Mouse (Mus musculus) heart, adult 2 months (tissue): ENCODE measurements at regions not wholly inside any gene's neighbourhood (a gene's known extent, or its start where the extent isn't known, plus 50 kb on each side); places are given as distances from the start of the nearest gene placed in this dataset.

Experiments used
- DNase-seq, 2 experiments: peaks; one replicate each; pipeline ENCODE4 v3.0.0; 2021
- H3K27ac ChIP-seq: fragments of 200-600 bp; 2 replicates; pipeline ENCODE4 v1.8.1; 2022
- H3K27me3 ChIP-seq: fragments of 200-500 bp; 2 replicates; pipeline ENCODE4 v1.6.1; 2012; ENCODE audit warnings: mild to moderate bottlenecking, low read length, inconsistent platforms, mixed read lengths; ENCODE audit not compliant: control insufficient read depth, insufficient read depth
- H3K36me3 ChIP-seq: fragments of 200-500 bp; 2 replicates; pipeline ENCODE4 v1.6.1; 2012; ENCODE audit warnings: low read length, inconsistent platforms; ENCODE audit not compliant: control insufficient read depth, insufficient read depth
- H3K4me1 ChIP-seq: fragments of 200-500 bp; 2 replicates; pipeline ENCODE4 v1.6.1; 2011; ENCODE audit warnings: low read length; ENCODE audit not compliant: control insufficient read depth, insufficient read depth
- H3K4me3 ChIP-seq: fragments of 200-600 bp; 2 replicates; pipeline ENCODE4 v1.8.1; 2022
- H3K79me2 ChIP-seq: fragments of 200-500 bp; replicated peaks from 2 replicates; pipeline ENCODE4 v1.6.1; 2012; ENCODE audit warnings: mild to moderate bottlenecking, inconsistent platforms, low read length, moderate library complexity, mixed read lengths; ENCODE audit not compliant: control insufficient read depth, insufficient read depth
- H3K9ac ChIP-seq: fragments of 200-500 bp; 2 replicates; pipeline ENCODE4 v1.6.1; 2012; ENCODE audit warnings: low read depth, mild to moderate bottlenecking, control low read depth, inconsistent platforms, low read length, mixed read lengths
- CTCF ChIP-seq: fragments of 200-600 bp; IDR thresholded peaks from 2 replicates; pipeline ENCODE4 v1.8.1; 2022; ENCODE audit warnings: antibody characterized with exemption, mild to moderate bottlenecking, moderate library complexity
- EP300 ChIP-seq: fragments of 200-500 bp; IDR thresholded peaks from 2 replicates; pipeline ENCODE4 v1.6.1; 2011; ENCODE audit warnings: low read depth, low read length, control low read depth; ENCODE audit not compliant: insufficient read depth
- POLR2A ChIP-seq: fragments of 200-500 bp; IDR thresholded peaks from 2 replicates; pipeline ENCODE4 v1.6.1; 2011; ENCODE audit warnings: mild to moderate bottlenecking, low read depth, low read length, control low read depth; ENCODE audit not compliant: insufficient read depth
- WGBS: fragments of 180-500 bp; shearing (Covaris S2); methylation state at CpG from one replicate; pipeline ENCODE4 v1.1.7; 2018; 5-methylcytosine and 5-hydroxymethylcytosine counted together
- intact Hi-C: fragments of 180-260 bp; cut with DNase I; formaldehyde crosslinking; loops from one replicate; pipeline ENCODE4 v1.15.1; 2025

DNA sequence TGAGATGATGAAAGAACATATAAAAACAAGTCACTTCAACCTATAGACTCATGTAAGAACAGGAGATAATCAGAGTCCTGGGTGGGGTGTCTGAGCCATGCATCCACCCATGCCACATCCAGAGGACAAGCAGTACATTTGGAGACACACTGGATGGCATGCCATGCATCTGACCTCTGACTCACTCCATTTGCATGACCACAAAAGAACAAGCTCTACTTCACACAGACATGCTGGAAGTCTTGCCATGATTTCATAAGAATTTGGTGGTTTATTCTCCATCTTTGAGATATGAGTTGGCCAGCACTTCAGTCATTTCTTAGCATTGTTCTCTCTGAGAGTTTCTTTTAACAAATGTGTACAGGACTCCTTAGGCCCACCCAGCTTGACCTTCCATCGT lies 329.5 kb downstream of the Nr2f2 start:
- Histone ChIP-seq H3K4me3 (no peak overlapping the region), H3K4me1 (no peaks in the 10 kb centered on the region), H3K27me3 (no peaks in the 10 kb centered on the region), H3K79me2 (no peaks in the 10 kb centered on the region), H3K9ac (no peak overlapping the region), H3K27ac (no peak overlapping the region), H3K36me3 (no peaks in the 10 kb centered on the region)
- WGBS = 46% methylated on average over 1 of the region's 1 CpGs
- intact Hi-C loops = no loop called here
- TF ChIP-seq EP300 (no peak), CTCF (no peak), POLR2A (no peak)
- no peak for DNase-seq

DNA sequence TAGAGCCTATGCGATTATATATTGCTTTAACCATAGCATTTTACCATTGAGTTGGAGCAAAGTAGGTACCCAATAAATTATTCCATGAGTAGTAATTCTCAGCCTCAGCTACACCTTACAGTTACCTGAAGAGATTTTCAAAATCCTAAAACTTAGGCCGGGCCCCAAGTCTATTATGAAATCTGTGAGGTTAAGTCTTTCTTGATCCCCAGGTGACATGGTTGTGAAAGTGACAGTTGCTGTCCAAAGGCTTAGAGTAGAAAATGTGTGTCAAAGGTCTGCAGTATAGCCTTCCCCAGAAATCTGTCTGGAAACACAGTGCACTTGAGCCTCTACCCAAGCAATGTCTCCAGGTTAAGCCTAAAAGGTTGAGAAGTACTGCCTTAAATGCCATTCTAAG lies 333.7 kb downstream of the Nr2f2 start:
- Histone ChIP-seq H3K36me3 (no peaks in the 10 kb centered on the region), H3K79me2 (no peaks in the 10 kb centered on the region), H3K27me3 (no peaks in the 10 kb centered on the region), H3K4me3 (no peak overlapping the region), H3K4me1 (no peaks in the 10 kb centered on the region), H3K27ac (no peak overlapping the region), H3K9ac (no peak overlapping the region)
- TF ChIP-seq POLR2A (no peak), EP300 (no peak), CTCF (no peak)
- WGBS = 95% methylated on average over 2 of the region's 2 CpGs
- intact Hi-C loops = no loop called here
- no peak for DNase-seq

DNA sequence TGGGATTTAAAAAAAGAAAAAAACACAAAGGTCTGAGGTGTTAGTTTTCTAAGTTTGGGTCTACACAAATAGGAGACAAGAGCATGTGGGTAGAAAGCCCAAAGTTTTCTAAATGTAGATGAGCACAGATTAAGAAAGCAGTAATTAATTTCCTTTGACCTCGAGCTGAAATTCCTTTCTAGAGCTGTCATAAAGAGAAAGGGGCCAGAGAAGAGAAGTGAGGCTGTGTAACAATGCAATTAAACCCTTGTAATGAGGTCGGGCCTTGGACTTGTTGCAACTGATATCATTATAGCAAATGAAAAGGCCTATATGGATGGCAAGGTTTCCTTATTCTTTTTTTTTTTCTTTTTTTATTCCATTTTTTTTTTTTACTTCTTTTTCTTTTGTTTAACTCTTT lies 337.2 kb downstream of the Nr2f2 start:
- TF ChIP-seq EP300 (no peak), CTCF (no peak), POLR2A (no peak)
- Histone ChIP-seq H3K9ac (no peak overlapping the region), H3K27me3 (no peaks in the 10 kb centered on the region), H3K4me1 (no peaks in the 10 kb centered on the region), H3K4me3 (no peak overlapping the region), H3K79me2 (no peaks in the 10 kb centered on the region), H3K36me3 (no peaks in the 10 kb centered on the region), H3K27ac (no peak overlapping the region)
- no peak for DNase-seq
- intact Hi-C loops = no loop called here
- 52% methylated on average over 2 of the region's 2 CpGs for WGBS

DNA sequence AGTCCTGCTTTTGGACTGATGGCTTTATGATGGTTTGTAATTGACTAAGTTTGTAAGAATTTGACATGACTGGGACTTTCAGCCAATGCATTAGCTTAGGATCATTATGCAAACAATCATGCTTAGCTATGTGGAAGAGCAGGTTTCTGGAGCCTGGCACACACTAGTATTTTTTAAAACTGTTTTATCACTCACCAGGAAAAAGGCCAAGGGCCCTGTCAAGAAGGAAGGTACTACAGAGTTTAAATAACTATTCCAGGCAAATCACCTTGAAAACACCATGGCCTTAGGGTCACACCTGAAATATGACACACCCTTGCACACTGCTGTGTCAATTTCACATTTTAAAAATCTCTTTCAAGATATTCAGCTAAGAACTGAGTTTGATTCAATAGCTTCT lies 341.0 kb downstream of the Nr2f2 start:
- Histone ChIP-seq H3K27ac (no peak overlapping the region), H3K79me2 (no peaks in the 10 kb centered on the region), H3K27me3 (no peaks in the 10 kb centered on the region), H3K9ac (no peak overlapping the region), H3K36me3 (no peaks in the 10 kb centered on the region), H3K4me1 (no peaks in the 10 kb centered on the region), H3K4me3 (no peak overlapping the region)
- DNase-seq = no peak
- intact Hi-C loops = no loop called here
- no peak for TF ChIP-seq POLR2A
- no peak for TF ChIP-seq EP300
- TF ChIP-seq CTCF = no peak

DNA sequence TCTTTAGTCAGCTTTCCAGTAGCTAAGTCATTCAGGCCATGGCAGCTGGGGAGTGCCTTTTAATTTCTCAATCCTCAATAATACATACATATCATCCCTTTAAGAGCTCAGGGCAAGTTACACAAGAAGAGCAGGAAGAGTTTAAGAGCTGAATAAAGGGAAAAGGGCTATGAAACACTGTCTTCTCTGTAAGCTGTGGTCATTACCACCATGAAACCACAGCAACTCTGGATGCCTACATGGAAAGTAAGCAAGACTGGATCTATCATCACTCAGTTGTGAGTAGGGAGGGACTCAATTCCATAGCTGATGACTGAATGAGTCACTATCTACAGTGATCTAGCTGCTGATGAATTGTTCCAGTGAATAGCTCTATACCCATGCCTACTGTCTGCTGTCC lies 349.9 kb downstream of the Nr2f2 start:
- intact Hi-C loops = no loop called here
- TF ChIP-seq EP300 (no peak), CTCF (no peak), POLR2A (no peak)

DNA sequence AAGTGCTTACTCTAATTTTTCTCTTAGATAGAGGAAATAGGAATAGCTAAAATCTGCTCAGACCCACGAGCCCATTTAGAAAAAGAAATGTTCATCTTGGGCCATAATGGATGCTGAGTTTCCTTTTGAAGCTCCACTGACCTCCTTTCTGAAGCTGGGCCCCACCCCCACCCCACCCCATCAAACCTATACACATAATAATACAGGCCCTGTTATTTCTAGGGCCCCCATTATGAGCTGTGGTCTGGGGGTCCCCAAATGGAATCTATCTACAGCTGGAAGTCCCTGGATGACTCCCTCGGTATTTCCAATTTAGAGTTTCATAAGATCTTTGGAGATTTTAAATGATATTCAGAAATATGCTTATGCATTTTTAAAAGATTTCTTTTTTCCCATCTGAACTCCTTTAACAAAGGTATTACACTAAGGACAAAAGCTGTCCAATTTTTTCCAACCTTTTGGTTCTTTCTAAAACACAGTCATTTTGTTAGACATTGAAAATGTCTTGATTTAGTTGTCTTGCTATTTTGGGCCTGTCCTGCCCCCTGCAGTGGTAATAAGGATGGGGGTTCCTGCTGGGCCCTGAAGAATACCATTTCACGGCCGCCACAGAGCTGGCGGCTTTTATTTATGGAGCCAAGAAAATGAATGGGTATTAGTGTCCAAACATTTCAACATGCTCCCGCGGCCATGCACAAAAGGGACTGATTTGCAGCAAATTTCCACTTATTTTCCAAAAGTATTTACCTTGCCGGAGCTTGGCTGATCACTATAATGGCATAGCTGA lies 363.1 kb downstream of the Nr2f2 start:
- intact Hi-C loops = no loop called here
- no peaks in the 10 kb centered on the region for H3K27me3 ChIP-seq
- H3K4me3 ChIP-seq = no peak overlapping the region
- no peak for DNase-seq
- H3K9ac ChIP-seq = no peak overlapping the region
- H3K4me1 ChIP-seq = no peaks in the 10 kb centered on the region
- no peaks in the 10 kb centered on the region for H3K36me3 ChIP-seq
- H3K27ac ChIP-seq = no peak overlapping the region
- no peaks in the 10 kb centered on the region for H3K79me2 ChIP-seq
- no peak for TF ChIP-seq POLR2A
- TF ChIP-seq EP300 = no peak
- TF ChIP-seq CTCF = no peak
- WGBS = 81% methylated on average over 8 of the region's 8 CpGs

More for the DNA sequence above, 349.9 kb downstream of the Nr2f2 start:
- no peaks in the 10 kb centered on the region for H3K4me1 ChIP-seq
- no peaks in the 10 kb centered on the region for H3K79me2 ChIP-seq
- no peak overlapping the region for H3K4me3 ChIP-seq
- H3K36me3 ChIP-seq = no peaks in the 10 kb centered on the region
- no peak for DNase-seq
- no peak overlapping the region for H3K9ac ChIP-seq
- no peaks in the 10 kb centered on the region for H3K27me3 ChIP-seq
- H3K27ac ChIP-seq = no peak overlapping the region
